Mouse (Mus musculus) limb, embryonic 14.5 days (tissue): ENCODE measurements around the gene Slc1a7. TPM values are rescaled to one million over a fixed set of nuclear protein-coding genes. Genes with fewer than 3 reads are reported as not detected.

Experiments
- ATAC-seq: fragments of 200-750 bp; cut with Nextera tagmentation; 2 replicates; pipeline ENCODE4 v1.8.0; 2017; ENCODE audit warnings: low read depth, moderate number of reproducible peaks, moderate TSS enrichment; ENCODE audit not compliant: low FRiP score
- DNase-seq: peaks from one replicate; pipeline ENCODE4 v3.0.0-alpha.2; 2015; ENCODE audit warnings: low spot score
- H3K27ac ChIP-seq: fragments of 300-500 bp; sonication (generic); replicated peaks from 2 replicates; pipeline ENCODE4 v1.5.1; 2014; ENCODE audit warnings: low read depth, mild to moderate bottlenecking, low read length, moderate library complexity, mixed read lengths
- H3K27me3 ChIP-seq: fragments of 300-500 bp; sonication (generic); 2 replicates; pipeline ENCODE4 v1.6.1; 2014; ENCODE audit warnings: low read length, mixed read lengths; ENCODE audit not compliant: control insufficient read depth, insufficient read depth
- H3K36me3 ChIP-seq: fragments of 300-500 bp; sonication (generic); 2 replicates; pipeline ENCODE4 v1.6.1; 2014; ENCODE audit warnings: mild to moderate bottlenecking, low read length, moderate library complexity, mixed read lengths; ENCODE audit not compliant: control insufficient read depth, insufficient read depth
- H3K4me1 ChIP-seq: fragments of 300-500 bp; sonication (generic); 2 replicates; pipeline ENCODE4 v1.6.1; 2014; ENCODE audit warnings: antibody characterized with exemption, low read length, mixed read lengths; ENCODE audit not compliant: control insufficient read depth, insufficient read depth
- H3K4me2 ChIP-seq: fragments of 300-500 bp; sonication (generic); replicated peaks from 2 replicates; pipeline ENCODE4 v1.6.1; 2014; ENCODE audit warnings: low read depth, mild to moderate bottlenecking, low read length, moderate library complexity; ENCODE audit not compliant: severe bottlenecking
- H3K4me3 ChIP-seq: fragments of 300-500 bp; sonication (generic); replicated peaks from 2 replicates; pipeline ENCODE4 v1.5.1; 2014; ENCODE audit warnings: low read length
- H3K9ac ChIP-seq: fragments of 300-500 bp; sonication (generic); 2 replicates; pipeline ENCODE4 v1.6.1; 2014; ENCODE audit warnings: mild to moderate bottlenecking, low read depth, low read length, moderate library complexity; ENCODE audit not compliant: severe bottlenecking
- H3K9me3 ChIP-seq: fragments of 300-500 bp; sonication (generic); 2 replicates; pipeline ENCODE4 v1.6.1; 2016; ENCODE audit warnings: low read length; ENCODE audit not compliant: control insufficient read depth
- POLR2A ChIP-seq: fragments of 200-500 bp; IDR thresholded peaks from 2 replicates; pipeline ENCODE4 v1.8.0; 2012; ENCODE audit warnings: inconsistent platforms, mild to moderate bottlenecking, moderate library complexity, borderline replicate concordance; ENCODE audit not compliant: insufficient read depth, insufficient read length; ENCODE audit errors: extremely low read depth
- WGBS: fragments of 180-500 bp; shearing (Covaris S2); extraction: QIAGEN DNeasy Blood & Tissue Kit; methylation state at CpG from one replicate; pipeline ENCODE4 v1.1.7; 2014; 5-methylcytosine and 5-hydroxymethylcytosine counted together
- polyA plus RNA-seq, 2 experiments: library from polyadenylated mRNA; depleted of rRNA in 1 of 2; stranded (reverse) in 1 of 2; unstranded in 1 of 2; fragments of >200 nt; fragmentation: Nextera tagmentation in 1 of 2; extraction: Ambion mirVana in 1 of 2; gene quantifications; 2 replicates each; pipeline versions ENCODE4 v1.2.1 to v1.2.3; 2012 to 2014

The Slc1a7 gene
- polyA plus RNA-seq, 2 experiments, result 0.16 TPM; not detected in 1

- no peaks in the 10 kb centered on the region for H3K27me3 ChIP-seq
- H3K4me3 ChIP-seq, result no peak overlapping the region
- H3K4me2 ChIP-seq, result no peak overlapping the region
- 0 out of 2 replicates have a peak, but pooled peaks cover 5% of the 10 kb centered on the region for H3K4me1 ChIP-seq
- H3K36me3 ChIP-seq, result no peaks in the 10 kb centered on the region
- ATAC-seq, result no peak
- no peak overlapping the region for H3K9ac ChIP-seq
- no peak for DNase-seq
- no peak for TF ChIP-seq POLR2A
- 86% methylated on average over 9 of the region's 9 CpGs for WGBS
- no peaks in the 10 kb centered on the region for H3K9me3 ChIP-seq
- H3K27ac ChIP-seq, result no peak overlapping the region
Observed at GRCm38 (mm10) chr4:107996418-107996986, 28.4 kb downstream of the Slc1a7 start.

DNA sequence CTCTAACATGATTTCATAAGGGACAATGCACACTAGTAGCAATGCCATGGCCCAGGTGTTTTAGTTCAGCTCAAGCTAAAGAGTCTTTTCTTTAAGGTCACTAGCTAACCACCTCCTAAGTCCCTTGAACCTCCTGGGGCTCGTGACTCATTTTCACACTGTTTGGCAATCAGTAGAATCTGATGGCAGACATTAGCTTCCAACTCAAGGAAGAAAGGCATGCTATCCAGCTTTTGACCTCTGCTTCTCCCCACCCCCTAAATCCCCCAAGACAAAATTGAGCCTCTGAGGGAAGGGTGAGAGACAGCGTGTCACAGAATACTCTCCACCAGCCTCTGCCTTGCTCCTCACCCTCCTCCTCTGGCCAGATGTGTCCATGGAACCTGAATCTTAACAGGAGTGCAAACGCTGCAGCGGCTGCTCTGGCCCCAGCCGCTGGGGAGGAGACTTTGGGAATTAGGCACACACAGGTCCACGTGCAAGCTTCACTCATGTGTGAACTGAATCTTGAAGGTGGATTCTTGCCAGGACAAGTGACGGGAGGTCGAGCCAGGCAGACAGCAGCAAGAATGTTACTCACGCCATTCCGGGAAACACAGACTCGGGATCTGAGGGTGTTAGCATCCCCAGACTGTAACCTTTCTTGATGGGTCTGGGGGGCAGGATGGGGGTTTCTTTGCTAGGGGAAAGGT is 30.7 kb downstream of the Slc1a7 start:
- no peak overlapping the region for H3K9ac ChIP-seq
- ATAC-seq, result no peak; the same call in 1 of the 2 replicates
- H3K4me2 ChIP-seq, result no peak overlapping the region
- no peak overlapping the region for H3K4me3 ChIP-seq
- H3K27ac ChIP-seq, result no peak overlapping the region
- 0 out of 2 replicates have a peak, but pooled peaks cover 5% of the 10 kb centered on the region for H3K4me1 ChIP-seq
- TF ChIP-seq POLR2A, result no peak
- H3K36me3 ChIP-seq, result no peaks in the 10 kb centered on the region
- no peak for DNase-seq
- H3K9me3 ChIP-seq, result no peaks in the 10 kb centered on the region
- H3K27me3 ChIP-seq, result no peaks in the 10 kb centered on the region
- 25% methylated on average over 11 of the region's 11 CpGs for WGBS

- Histone ChIP-seq H3K4me3 (no peak overlapping the region), H3K9me3 (no peaks in the 10 kb centered on the region), H3K36me3 (no peaks in the 10 kb centered on the region), H3K9ac (no peak overlapping the region), H3K4me1 (0 out of 2 replicates have a peak, but pooled peaks cover 5% of the 10 kb centered on the region), H3K27me3 (no peaks in the 10 kb centered on the region), H3K4me2 (no peak overlapping the region), H3K27ac (no peak overlapping the region)
- ATAC-seq (no peak), DNase-seq (no peak)
- 66% methylated on average over 1 of the region's 1 CpGs for WGBS
- TF ChIP-seq POLR2A, result no peak
Observed at GRCm38 (mm10) chr4:107999380-107999779, 31.2 kb downstream of the Slc1a7 start.

- no peak overlapping the region for H3K27ac ChIP-seq
- no peak for ATAC-seq
- DNase-seq, result no peak
Observed at GRCm38 (mm10) chr4:108005328-108005727, 37.2 kb downstream of the Slc1a7 start.

GRCm38 (mm10) chr4:108007532-108008103 is 39.5 kb downstream of the Slc1a7 start:
- ATAC-seq (no peak), DNase-seq (no peak)
- Histone ChIP-seq H3K9ac (no peak overlapping the region), H3K9me3 (no peaks in the 10 kb centered on the region), H3K4me2 (no peak overlapping the region), H3K27ac (no peak overlapping the region), H3K27me3 (no peaks in the 10 kb centered on the region), H3K4me3 (no peak overlapping the region), H3K4me1 (no peaks in the 10 kb centered on the region), H3K36me3 (no peaks in the 10 kb centered on the region)
- 83% methylated on average over 7 of the region's 7 CpGs for WGBS
- TF ChIP-seq POLR2A, result no peak

More at GRCm38 (mm10) chr4:108005328-108005727, 37.2 kb downstream of the Slc1a7 start:
- Histone ChIP-seq H3K36me3 (no peaks in the 10 kb centered on the region), H3K27me3 (no peaks in the 10 kb centered on the region), H3K4me3 (no peak overlapping the region), H3K4me2 (no peak overlapping the region), H3K9me3 (no peaks in the 10 kb centered on the region), H3K9ac (no peak overlapping the region), H3K4me1 (no peaks in the 10 kb centered on the region)
- no peak for TF ChIP-seq POLR2A
- 58% methylated on average over 7 of the region's 7 CpGs for WGBS
